Mouse (Mus musculus) hindbrain, embryonic 15.5 days (tissue): Measurements from ENCODE around the gene Zdhhc1. TPM values are rescaled to one million over a fixed set of nuclear protein-coding genes. Genes with fewer than 3 reads are reported as not detected.

Source experiments
- ATAC-seq: fragments of 200-750 bp; cut with Nextera tagmentation; 2 replicates; pipeline ENCODE4 v1.8.0; 2017; ENCODE audit warnings: low read depth, moderate number of reproducible peaks, moderate TSS enrichment; ENCODE audit not compliant: low FRiP score
- H3K27ac ChIP-seq: fragments of 300-500 bp; sonication (generic); replicated peaks from 2 replicates; pipeline ENCODE4 v1.5.1; 2015; ENCODE audit warnings: mild to moderate bottlenecking, inconsistent platforms
- H3K27me3 ChIP-seq: fragments of 300-500 bp; sonication (generic); 2 replicates; pipeline ENCODE4 v1.6.1; 2015; ENCODE audit warnings: control low read depth, inconsistent platforms
- H3K36me3 ChIP-seq: fragments of 300-500 bp; sonication (generic); 2 replicates; pipeline ENCODE4 v1.6.1; 2015; ENCODE audit warnings: control low read depth, inconsistent platforms
- H3K4me1 ChIP-seq: fragments of 300-500 bp; sonication (generic); replicated peaks from 2 replicates; pipeline ENCODE4 v1.6.1; 2015; ENCODE audit warnings: control low read depth, inconsistent platforms
- H3K4me2 ChIP-seq: fragments of 300-500 bp; sonication (generic); 2 replicates; pipeline ENCODE4 v1.6.1; 2015; ENCODE audit warnings: moderate library complexity, mild to moderate bottlenecking, inconsistent platforms
- H3K4me3 ChIP-seq: fragments of 300-500 bp; sonication (generic); 2 replicates; pipeline ENCODE4 v1.5.1; 2015; ENCODE audit warnings: mild to moderate bottlenecking, inconsistent platforms
- H3K9ac ChIP-seq: fragments of 300-500 bp; sonication (generic); 2 replicates; pipeline ENCODE4 v1.6.1; 2015; ENCODE audit warnings: inconsistent platforms
- H3K9me3 ChIP-seq: fragments of 300-500 bp; sonication (generic); 2 replicates; pipeline ENCODE4 v1.6.1; 2016; ENCODE audit warnings: control low read depth, inconsistent platforms
- WGBS: fragments of 180-500 bp; shearing (Covaris S2); methylation state at CpG from one replicate; pipeline ENCODE4 v1.1.7; 2015; 5-methylcytosine and 5-hydroxymethylcytosine counted together
- polyA plus RNA-seq: library from polyadenylated mRNA; unstranded; fragments of >200 nt; fragmentation: Nextera tagmentation; extraction: Ambion mirVana; gene quantifications from 2 replicates; pipeline ENCODE4 v1.2.1, GENCODE M21; 2015

Gene Zdhhc1
- polyA plus RNA-seq, 1 experiment from 2014 or later: 41.9 TPM

DNA sequence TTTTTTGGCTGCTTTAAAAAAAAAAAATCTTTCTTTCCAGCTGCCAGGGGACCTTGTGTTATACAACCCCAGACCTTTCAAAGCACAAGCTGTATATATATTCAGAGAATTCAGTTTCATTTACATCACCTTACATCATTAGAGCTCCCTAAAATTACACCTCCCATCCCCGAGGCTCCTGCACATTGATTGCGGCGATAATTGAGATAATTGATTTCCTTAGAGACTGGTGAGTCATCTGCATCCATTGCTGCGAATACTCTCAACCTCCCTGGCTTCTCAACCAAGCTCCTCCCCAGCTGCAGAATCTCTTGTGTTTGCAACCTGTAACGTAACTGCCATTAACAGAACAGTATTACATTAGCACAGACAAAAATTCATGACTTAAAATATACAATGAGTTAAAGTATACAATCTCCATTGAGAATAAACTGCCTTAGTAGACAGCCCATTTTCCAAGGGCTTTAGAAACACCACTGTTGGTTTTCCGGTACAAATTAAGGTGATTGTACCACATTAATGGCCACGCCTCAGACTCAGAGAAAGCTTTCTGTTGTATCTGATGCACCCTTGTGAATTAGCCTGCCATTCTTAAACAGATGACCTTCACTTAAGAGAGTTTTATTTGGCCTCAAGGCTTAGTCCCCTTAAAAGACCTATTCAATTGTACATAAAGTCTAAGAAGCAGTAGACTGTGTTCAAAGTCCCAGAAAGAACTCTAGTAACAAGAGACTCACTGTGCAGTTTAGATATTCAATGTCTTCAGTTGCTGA is 64.8 kb downstream of the Zdhhc1 start:
- Histone ChIP-seq H3K9me3 (no peaks in the 10 kb centered on the region), H3K4me2 (no peak overlapping the region), H3K9ac (no peak overlapping the region), H3K27me3 (no peaks in the 10 kb centered on the region), H3K36me3 (no peaks in the 10 kb centered on the region), H3K4me1 (peaks cover 21% of the 10 kb centered on the region), H3K27ac (no peak overlapping the region), H3K4me3 (no peak overlapping the region)
- ATAC-seq: no peak
- 39% methylated on average over 7 of the region's 7 CpGs for WGBS

DNA sequence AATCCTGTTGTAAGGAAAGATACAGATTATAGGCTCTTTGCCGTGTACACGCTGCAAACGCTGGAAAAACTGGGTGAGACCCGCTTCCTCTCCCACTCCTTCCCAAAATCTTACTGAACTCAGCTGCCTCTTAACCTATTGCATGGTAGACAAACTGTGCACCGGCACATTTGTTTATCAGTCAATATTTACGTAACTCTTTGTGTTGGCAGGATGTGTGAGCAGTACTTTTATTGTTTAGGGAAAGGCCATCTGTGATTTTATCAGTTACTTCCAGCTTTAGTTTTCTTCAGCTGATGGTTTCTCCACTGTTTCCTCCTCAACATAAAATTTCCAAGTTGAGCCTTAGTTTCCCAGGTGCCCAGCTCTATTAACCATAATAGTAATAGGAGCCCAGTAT is 69.8 kb downstream of the Zdhhc1 start:
- no peak overlapping the region for H3K4me3 ChIP-seq
- H3K27me3 ChIP-seq: no peaks in the 10 kb centered on the region
- no peak for ATAC-seq
- H3K36me3 ChIP-seq: no peaks in the 10 kb centered on the region
- H3K27ac ChIP-seq: no peak overlapping the region
- WGBS: 74% methylated on average over 6 of the region's 6 CpGs
- no peak overlapping the region for H3K9ac ChIP-seq
- H3K9me3 ChIP-seq: no peaks in the 10 kb centered on the region
- H3K4me1 ChIP-seq: 0 out of 2 replicates have a peak, but pooled peaks cover 5% of the 10 kb centered on the region
- no peak overlapping the region for H3K4me2 ChIP-seq

Other genes with a start within 250 kb of the Zdhhc1 start
- 9.9 TPM in 2 replicates for gene B3gnt9, start 241.7 kb downstream of the Zdhhc1 start, polyA plus RNA-seq
- gene Tradd, start 232.3 kb downstream of the Zdhhc1 start, polyA plus RNA-seq: 18.3 and 19.3 TPM in 2 replicates
- 1.3 and 1.6 TPM in 2 replicates for gene Fbxl8, start 232.3 kb downstream of the Zdhhc1 start, polyA plus RNA-seq
- 0.54 and 0.76 TPM in 2 replicates for gene Hsf4, start 227.1 kb downstream of the Zdhhc1 start, polyA plus RNA-seq
- gene Nol3, start 220.8 kb downstream of the Zdhhc1 start, polyA plus RNA-seq: 5.2 and 5.7 TPM in 2 replicates
- 124 and 146 TPM in 2 replicates for gene 4931428F04Rik, start 207.0 kb downstream of the Zdhhc1 start, polyA plus RNA-seq
- 11.6 and 14.2 TPM in 2 replicates for gene Exoc3l, start 200.8 kb downstream of the Zdhhc1 start, polyA plus RNA-seq
- 44.0 and 51.0 TPM in 2 replicates for gene E2f4, start 199.2 kb downstream of the Zdhhc1 start, polyA plus RNA-seq
- 1.3 and 1.5 TPM in 2 replicates for gene Elmo3, start 191.3 kb downstream of the Zdhhc1 start, polyA plus RNA-seq
- gene Lrrc29, start 170.6 kb downstream of the Zdhhc1 start, polyA plus RNA-seq: 0.80 and 0.85 TPM in 2 replicates
- 132 and 143 TPM in 2 replicates for gene Tmem208, start 170.5 kb downstream of the Zdhhc1 start, polyA plus RNA-seq
- 0.69 and 0.87 TPM in 2 replicates for gene Fhod1, start 148.9 kb downstream of the Zdhhc1 start, polyA plus RNA-seq
- 11.8 and 13.8 TPM in 2 replicates for gene Slc9a5, start 148.1 kb downstream of the Zdhhc1 start, polyA plus RNA-seq
- 2.2 and 2.8 TPM in 2 replicates for gene Plekhg4, start 123.6 kb downstream of the Zdhhc1 start, polyA plus RNA-seq
- gene Kctd19, start 83.4 kb downstream of the Zdhhc1 start, polyA plus RNA-seq: not detected in 2 replicates
- 0.75 and 1.3 TPM in 2 replicates for gene Lrrc36, start 83.3 kb downstream of the Zdhhc1 start, polyA plus RNA-seq
- 197 and 207 TPM in 2 replicates for gene Tppp3, start 25.4 kb downstream of the Zdhhc1 start, polyA plus RNA-seq
- 7.2 and 9.7 TPM in 2 replicates for gene Hsd11b2, start 21.9 kb upstream of the Zdhhc1 start, polyA plus RNA-seq
- gene Atp6v0d1, start 69.1 kb upstream of the Zdhhc1 start, polyA plus RNA-seq: 222 and 231 TPM in 2 replicates
- 35.2 and 39.3 TPM in 2 replicates for gene Ripor1, start 108.4 kb upstream of the Zdhhc1 start, polyA plus RNA-seq
- 100 and 101 TPM in 2 replicates for gene Ctcf, start 139.7 kb upstream of the Zdhhc1 start, polyA plus RNA-seq
- 0.56 and 0.80 TPM in 2 replicates for gene Agrp, start 140.5 kb upstream of the Zdhhc1 start, polyA plus RNA-seq
- 23.5 and 28.7 TPM in 2 replicates for gene Carmil2, start 189.4 kb upstream of the Zdhhc1 start, polyA plus RNA-seq
- 85.1 and 92.6 TPM in 2 replicates for gene Acd, start 204.2 kb upstream of the Zdhhc1 start, polyA plus RNA-seq
- 55.1 and 57.1 TPM in 2 replicates for gene Pard6a, start 204.2 kb upstream of the Zdhhc1 start, polyA plus RNA-seq
- gene 4933405L10Rik, start 210.8 kb upstream of the Zdhhc1 start, polyA plus RNA-seq: 0.20 and 0.23 TPM in 2 replicates
- 15.7 and 16.6 TPM in 2 replicates for gene Enkd1, start 211.3 kb upstream of the Zdhhc1 start, polyA plus RNA-seq